Mouse (Mus musculus): ENCODE data around the gene Lama1. TPM values are rescaled to one million over a fixed set of nuclear protein-coding genes. Genes with fewer than 3 reads are reported as not detected.
"Not testable (repeated sequence)": the region's sequence is repeated elsewhere in the genome, so short reads cannot be mapped to it uniquely, and the experiment has no call there.

Gene Lama1
- polyA plus RNA-seq, 1 experiment, result 1.9 TPM

- no peak for DNase-seq (ENCODE audit: low read depth, low spot score)
- 29% methylated on average over 4 of the region's 4 CpGs for WGBS
These were observed 14.3 kb downstream of the Lama1 start for GRCm38 (mm10) chr17:67711361-67711760.

DNA sequence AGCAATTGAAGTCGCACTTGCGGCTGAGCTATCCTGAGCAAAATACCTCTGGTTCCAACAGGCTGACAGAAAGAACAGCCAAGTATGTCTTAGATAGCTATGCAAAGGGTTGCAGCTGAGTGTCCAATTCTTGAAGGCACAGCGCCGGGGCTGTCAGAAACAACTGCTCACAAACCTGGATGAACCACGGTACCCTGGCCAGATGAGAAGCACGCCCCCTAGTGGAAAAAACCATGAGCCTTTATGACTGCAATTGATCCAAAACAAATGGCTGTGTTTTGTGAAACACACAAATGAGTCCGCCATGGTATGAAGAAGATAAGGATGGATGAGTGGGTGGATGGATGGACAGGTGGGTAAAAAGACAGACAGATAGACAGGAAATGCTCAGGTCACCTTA, 15.9 kb downstream of the Lama1 start:
- WGBS, result 75% methylated on average over 7 of the region's 7 CpGs
- DNase-seq (ENCODE audit: low read depth, low spot score), result no peak

DNA sequence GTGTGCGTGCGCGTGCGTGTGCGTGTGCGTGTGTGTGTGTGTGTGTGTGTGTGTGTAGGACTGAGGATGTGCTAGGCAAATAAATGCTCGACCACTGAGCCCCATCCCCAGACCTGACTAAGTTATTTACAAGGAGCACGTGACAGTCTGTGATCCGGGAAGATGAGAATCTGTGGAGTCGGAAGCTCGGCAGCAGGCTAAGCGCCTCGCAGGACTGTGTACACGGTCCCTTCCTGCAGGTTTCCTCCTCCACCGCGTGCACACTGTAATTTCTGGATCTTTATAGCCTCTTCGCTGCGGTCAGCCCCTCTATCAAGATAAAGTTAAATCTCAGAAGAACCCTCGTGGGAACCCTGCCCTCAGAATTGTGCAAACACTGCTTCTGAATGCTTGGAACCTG, 18.4 kb downstream of the Lama1 start:
- DNase-seq (ENCODE audit: low read depth, low spot score), result no peak
- 51% methylated on average over 19 of the region's 19 CpGs for WGBS

DNA sequence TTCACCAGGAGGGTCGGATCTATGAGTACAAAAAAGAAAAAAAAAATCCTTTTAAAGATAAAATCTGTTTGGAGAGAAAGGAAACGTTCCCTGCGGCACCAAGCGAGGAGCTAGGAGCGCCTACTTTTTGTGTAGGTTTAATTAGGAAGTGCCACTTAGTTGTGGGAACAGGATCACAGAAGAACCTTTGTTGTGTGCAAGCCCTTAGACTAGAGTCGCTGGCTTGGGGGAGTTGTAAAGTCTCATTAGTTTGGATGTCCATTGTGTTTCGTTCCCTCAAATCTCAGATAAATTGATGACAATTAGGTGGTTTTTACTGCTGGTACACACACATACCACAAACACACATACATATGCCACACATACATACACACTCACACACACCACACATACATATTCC, 25.0 kb downstream of the Lama1 start:
- no peak for DNase-seq (ENCODE audit: low read depth, low spot score)
- WGBS, result 71% methylated on average over 7 of the region's 7 CpGs

GRCm38 (mm10) chr17:67722578-67722977, 25.5 kb downstream of the Lama1 start:
- DNase-seq (ENCODE audit: low read depth, low spot score), result no peak
- 93% methylated on average over 1 of the region's 1 CpGs for WGBS

DNA sequence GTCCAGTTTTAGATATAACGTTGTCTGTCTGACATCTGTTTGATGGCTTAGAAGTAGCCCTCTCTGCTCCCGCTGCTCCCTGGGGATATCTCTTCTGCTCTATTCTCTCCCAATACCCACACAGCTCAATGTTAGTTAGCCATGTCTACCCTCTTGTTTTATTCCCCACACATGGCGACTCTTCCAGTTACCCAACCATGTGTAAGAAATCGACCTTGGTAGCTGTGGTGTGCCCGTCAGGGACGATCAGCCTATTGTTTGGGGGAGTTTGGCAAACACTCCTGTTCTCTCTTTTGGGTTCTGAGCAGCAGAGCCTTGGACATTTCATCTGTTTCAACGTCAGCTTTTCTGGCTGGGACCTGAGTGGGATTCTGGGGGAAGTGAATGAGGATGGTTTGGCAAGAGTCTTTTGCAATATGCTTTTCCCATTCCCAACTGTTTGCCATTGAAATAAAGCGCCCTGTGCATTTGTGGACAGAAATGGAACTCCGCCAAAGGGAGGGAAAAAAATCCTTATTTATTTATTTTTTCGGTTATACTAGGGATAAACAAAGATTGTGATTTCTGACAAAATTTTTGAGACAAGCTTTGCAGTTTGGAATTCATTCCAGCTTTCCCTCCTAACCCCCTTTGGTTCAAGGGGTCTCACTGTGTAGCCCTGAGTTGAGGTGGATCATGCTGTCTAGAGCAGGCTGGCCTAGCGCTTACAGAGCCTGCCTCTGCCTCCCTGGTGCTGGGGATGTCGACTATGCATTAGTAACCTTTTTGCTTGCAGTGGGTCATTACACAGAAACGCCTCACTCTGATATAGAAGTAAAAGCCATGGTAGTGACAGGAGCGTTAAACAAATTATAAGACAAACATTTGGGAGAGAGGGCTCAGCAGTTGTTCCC, 26.4 kb downstream of the Lama1 start:
- no peak for DNase-seq (ENCODE audit: low read depth, low spot score)
- WGBS, result 65% methylated on average over 14 of the region's 14 CpGs

GRCm38 (mm10) chr17:67726601-67727000, 29.5 kb downstream of the Lama1 start:
- 90% methylated on average over 11 of the region's 11 CpGs for WGBS

DNA sequence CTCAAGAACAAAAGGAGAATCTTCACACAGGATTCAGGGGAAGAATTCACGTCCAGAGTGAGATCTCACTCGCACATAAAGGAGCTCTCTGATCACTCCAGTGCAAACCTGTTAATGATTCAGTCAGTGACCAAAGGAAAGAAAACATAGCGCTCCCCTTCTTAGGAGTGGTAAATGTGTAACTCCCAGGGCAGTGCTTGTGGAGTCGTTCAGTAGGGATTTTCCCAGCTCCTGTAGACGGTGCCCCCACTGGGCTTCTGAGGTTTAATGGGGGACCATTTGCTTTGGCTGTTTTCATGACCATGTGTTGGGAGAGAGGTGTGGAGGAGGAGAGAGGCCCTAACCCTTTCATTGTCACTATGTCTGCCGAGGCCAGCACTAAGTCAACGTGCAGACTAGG, 31.7 kb downstream of the Lama1 start:
- WGBS, result 26% methylated on average over 7 of the region's 7 CpGs
- DNase-seq (ENCODE audit: low read depth, low spot score), result no peak

More at GRCm38 (mm10) chr17:67726601-67727000, 29.5 kb downstream of the Lama1 start:
- no peak for DNase-seq (ENCODE audit: low read depth, low spot score)

DNA sequence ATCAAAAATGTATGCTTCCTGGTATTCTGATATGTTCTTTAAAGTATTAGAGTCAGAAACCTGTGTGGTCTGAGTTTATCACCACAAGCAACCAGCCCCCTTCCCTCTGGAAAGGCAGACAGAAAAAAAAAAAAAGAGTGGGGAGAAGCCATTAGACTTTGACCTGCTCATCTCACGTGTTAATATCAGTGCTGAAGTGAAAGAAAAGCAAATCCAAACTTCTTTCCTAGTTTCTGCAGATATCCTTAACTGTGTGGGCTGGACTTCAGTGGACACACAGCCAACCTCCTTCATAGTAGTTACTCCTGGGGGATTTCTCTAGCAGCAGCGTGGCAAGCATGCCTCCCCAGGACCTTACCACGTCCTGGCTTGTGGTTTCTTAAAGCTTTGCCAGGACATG, 34.0 kb downstream of the Lama1 start:
- DNase-seq (ENCODE audit: low read depth, low spot score), result no peak
- WGBS, result 38% methylated on average over 3 of the region's 3 CpGs

DNA sequence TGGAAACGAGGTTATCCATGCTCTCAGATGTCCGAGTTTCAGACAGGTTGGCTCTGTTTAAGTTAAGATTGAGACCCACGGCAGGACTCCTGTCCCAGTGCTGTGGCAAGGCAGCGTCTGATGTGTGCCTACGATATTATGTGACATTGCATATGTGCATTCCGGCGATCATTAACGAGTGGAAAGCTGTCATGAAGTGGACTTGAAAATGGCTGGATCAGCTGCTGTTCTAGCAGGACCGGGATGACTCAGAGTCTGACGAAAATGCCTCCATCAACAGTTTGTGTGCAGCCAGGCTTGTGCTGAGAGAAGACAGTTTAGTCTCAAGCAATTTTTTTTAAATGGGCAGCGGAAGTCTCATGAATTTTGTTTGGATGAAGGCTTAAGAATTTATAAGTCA, 34.9 kb downstream of the Lama1 start:
- WGBS, result 66% methylated on average over 11 of the region's 11 CpGs
- no peak for DNase-seq (ENCODE audit: low read depth, low spot score)

DNA sequence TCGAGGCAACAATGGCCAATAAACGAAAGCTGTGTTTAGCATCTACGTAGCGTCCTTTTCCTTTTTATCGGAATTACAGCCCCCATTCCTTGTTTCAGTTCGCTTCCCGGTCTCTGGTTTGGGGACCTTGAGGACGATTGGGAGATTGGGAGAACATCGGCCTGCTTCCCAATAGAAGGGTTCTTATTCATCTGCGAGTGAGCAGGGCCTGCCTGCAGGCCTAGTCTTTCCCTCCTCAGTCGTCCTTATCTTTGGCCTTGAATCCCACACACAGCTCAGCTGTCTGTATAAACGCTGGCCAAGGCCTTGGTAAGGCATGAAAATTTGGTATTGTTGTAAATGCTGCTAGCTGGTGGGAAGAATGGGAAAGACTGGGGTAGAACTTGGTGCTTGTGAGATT, 36.5 kb downstream of the Lama1 start:
- WGBS, result 69% methylated on average over 12 of the region's 12 CpGs
- no peak for DNase-seq (ENCODE audit: low read depth, low spot score)

DNA sequence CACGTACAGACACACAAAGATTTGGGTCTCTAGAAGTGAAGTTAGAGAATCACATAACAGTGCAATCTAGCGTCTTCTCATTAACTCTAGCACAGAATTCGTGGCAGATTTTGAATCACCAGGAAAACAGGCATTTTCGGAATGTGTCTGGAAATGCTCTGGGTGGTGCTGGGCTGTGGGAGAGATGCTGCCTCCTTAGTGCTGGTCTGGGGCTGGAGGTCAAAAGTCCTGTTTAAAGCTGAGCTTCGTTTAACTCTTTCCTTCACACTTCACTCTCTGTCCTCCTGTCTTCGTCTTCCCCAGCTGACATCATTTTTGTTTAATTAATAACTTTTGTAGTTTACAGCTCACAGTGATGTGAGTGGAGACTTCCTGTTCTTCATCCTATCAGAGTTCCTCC, 38.7 kb downstream of the Lama1 start:
- no peak for DNase-seq (ENCODE audit: low read depth, low spot score)
- 51% methylated on average over 6 of the region's 6 CpGs for WGBS

DNA sequence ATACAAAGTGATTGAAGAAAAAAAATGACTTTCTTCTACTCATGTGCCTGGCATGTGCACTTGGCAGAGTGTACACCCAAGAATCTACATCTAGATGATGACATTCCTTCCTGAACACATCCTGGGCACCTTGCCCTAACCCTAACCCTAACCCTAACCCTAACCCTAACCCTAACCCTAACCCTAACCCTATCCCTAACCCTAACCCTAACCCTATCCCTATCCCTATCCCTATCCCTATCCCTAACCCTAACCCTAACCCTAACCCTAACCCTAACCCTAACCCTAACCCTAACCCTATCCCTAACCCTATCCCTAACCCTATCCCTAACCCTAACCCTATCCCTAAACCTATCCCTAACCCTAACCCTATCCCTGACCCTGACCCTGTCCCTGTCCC, 44.2 kb downstream of the Lama1 start:
- not testable (repeated sequence) for DNase-seq (ENCODE audit: low read depth, low spot score)

GRCm38 (mm10) chr17:67764167-67764871, 67.3 kb downstream of the Lama1 start:
- DNase-seq (ENCODE audit: low read depth, low spot score), result no peak
- WGBS, result 88% methylated on average over 9 of the region's 9 CpGs

GRCm38 (mm10) chr17:67773608-67774007, 76.5 kb downstream of the Lama1 start:
- DNase-seq (ENCODE audit: low read depth, low spot score), result no peak
- WGBS, result 79% methylated on average over 8 of the region's 8 CpGs

- WGBS, result 69% methylated on average over 9 of the region's 9 CpGs
- DNase-seq (ENCODE audit: low read depth, low spot score), result no peak
These were observed 79.7 kb downstream of the Lama1 start for GRCm38 (mm10) chr17:67776764-67777163.

DNA sequence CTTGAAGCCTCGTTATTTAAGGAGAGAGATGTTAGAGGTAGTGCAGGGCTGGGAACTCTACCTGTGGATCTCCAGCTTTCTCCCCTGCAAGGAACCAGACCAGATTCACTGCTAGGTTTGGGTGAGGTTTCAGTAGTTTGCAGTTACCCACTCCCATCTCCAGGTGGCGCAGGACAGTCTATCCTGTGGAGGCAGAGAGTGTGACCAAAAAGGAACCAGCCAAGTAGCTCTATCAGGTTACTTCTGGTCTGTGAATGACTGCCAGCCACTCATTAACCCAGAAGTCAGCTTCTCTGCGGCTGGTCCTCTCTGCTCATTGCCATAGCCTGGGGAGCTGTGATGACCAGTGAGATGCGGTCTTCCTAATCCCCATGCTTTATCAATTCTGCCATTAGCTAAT, 82.8 kb downstream of the Lama1 start:
- DNase-seq (ENCODE audit: low read depth, low spot score), result no peak

GRCm38 (mm10) chr17:67791091-67791490, 94.0 kb downstream of the Lama1 start:
- 93% methylated on average over 10 of the region's 10 CpGs for WGBS
- DNase-seq (ENCODE audit: low read depth, low spot score), result no peak

More for the DNA sequence above, 82.8 kb downstream of the Lama1 start:
- WGBS, result 51% methylated on average over 4 of the region's 4 CpGs

DNA sequence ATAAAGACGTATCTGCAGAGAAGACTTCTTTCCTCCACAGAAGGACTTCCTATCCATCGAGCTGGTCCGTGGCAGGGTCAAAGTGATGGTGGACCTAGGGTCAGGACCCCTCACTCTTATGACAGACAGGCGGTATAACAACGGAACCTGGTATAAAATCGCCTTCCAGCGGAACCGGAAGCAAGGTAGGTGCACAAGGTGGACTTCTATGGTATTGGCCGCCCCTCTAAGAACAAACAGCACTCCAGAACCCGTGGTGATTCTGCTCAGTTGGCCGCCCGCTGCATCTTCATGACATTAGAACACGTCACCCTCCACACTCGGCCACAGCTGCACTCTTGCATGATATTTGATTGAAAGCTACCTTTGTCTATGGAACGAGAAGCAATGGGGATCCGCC, 112.1 kb downstream of the Lama1 start:
- no peak for DNase-seq (ENCODE audit: low read depth, low spot score)
- WGBS, result 92% methylated on average over 16 of the region's 16 CpGs

DNA sequence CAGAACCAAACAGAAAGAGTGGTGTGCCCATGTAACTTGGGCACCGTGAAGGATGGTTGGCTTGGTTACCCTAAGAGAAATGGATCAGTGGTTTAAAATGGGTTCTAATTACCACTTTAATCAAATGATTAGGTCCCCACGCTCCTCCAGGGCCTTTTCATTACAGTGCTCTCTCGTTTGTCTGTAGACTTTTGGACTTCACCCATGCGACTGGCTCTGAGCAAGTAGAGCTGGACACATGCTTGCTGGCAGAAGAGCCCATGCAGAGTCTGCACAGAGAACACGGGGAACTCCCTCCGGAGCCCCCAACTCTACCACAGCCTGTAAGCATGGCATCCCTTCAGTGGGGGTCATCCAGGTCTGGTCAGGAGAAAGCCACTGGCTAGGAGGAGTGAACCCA, 116.6 kb downstream of the Lama1 start:
- no peak for DNase-seq (ENCODE audit: low read depth, low spot score)
- 87% methylated on average over 6 of the region's 6 CpGs for WGBS

GRCm38 (mm10) chr17:67815720-67816119, 118.7 kb downstream of the Lama1 start:
- 94% methylated on average over 11 of the region's 11 CpGs for WGBS
- no peak for DNase-seq (ENCODE audit: low read depth, low spot score)
